Mouse (Mus musculus): ENCODE results near the gene Msrb3. TPM values are rescaled to one million over a fixed set of nuclear protein-coding genes. Genes with fewer than 3 reads are reported as not detected.
A peak's percentile ranks its signal among the peaks of the same experiment; 100 is the strongest.

Gene Msrb3
- polyA plus RNA-seq, 2 experiments, result 13.9 to 28.8 TPM

- H3K27ac ChIP-seq (replicated peaks; ENCODE audit: low read depth, low read length), result no peak overlapping the region
- no peaks in the 10 kb centered on the region; the same call in 1 of the 2 replicates for H3K9me3 ChIP-seq (ENCODE audit: control insufficient read depth, low read length)
- H3K4me2 ChIP-seq (replicated peaks; ENCODE audit: low read depth, low read length, severe bottlenecking), result no peak overlapping the region
- peaks cover 4% of the 10 kb centered on the region; the same call in 1 of the 2 replicates for H3K36me3 ChIP-seq (ENCODE audit: control insufficient read depth, insufficient read depth, low read length)
- H3K4me3 ChIP-seq (replicated peaks; ENCODE audit: low read length), result no peak overlapping the region
- H3K27me3 ChIP-seq (ENCODE audit: control insufficient read depth, insufficient read depth, low read length), result no peaks in the 10 kb centered on the region
- peaks cover 7% of the 10 kb centered on the region; the same call in 1 of the 2 replicates for H3K4me1 ChIP-seq (ENCODE audit: control insufficient read depth, insufficient read depth, low read length)
- 86% methylated on average over 1 of the region's 1 CpGs for WGBS
- no peak for DNase-seq (ENCODE audit: low spot score)
- ATAC-seq (ENCODE audit: low FRiP score, low read depth), result no peak
- H3K9ac ChIP-seq (ENCODE audit: low read depth, low read length, severe bottlenecking), result no peak overlapping the region
- TF ChIP-seq POLR2A (IDR thresholded peaks at IDR 0.05; ENCODE audit: borderline replicate concordance, extremely low read depth, insufficient read depth, insufficient read length), result no peak
These were observed 64.4 kb downstream of the Msrb3 start for GRCm38 (mm10) chr10:120834531-120834930.

GRCm38 (mm10) chr10:120833836-120834235 lies 65.1 kb downstream of the Msrb3 start:
- Histone ChIP-seq H3K4me3 (replicated peaks; ENCODE audit: low read length) (no peak overlapping the region), H3K4me2 (replicated peaks; ENCODE audit: low read depth, low read length, severe bottlenecking) (no peak overlapping the region), H3K36me3 (ENCODE audit: control insufficient read depth, insufficient read depth, low read length) (peaks cover 4% of the 10 kb centered on the region; the same call in 1 of the 2 replicates), H3K9me3 (ENCODE audit: control insufficient read depth, low read length) (no peaks in the 10 kb centered on the region; the same call in 1 of the 2 replicates), H3K27ac (replicated peaks; ENCODE audit: low read depth, low read length) (no peak overlapping the region), H3K27me3 (ENCODE audit: control insufficient read depth, insufficient read depth, low read length) (no peaks in the 10 kb centered on the region), H3K9ac (ENCODE audit: low read depth, low read length, severe bottlenecking) (no peak overlapping the region), H3K4me1 (ENCODE audit: control insufficient read depth, insufficient read depth, low read length) (peaks cover 7% of the 10 kb centered on the region; the same call in 1 of the 2 replicates)
- ATAC-seq (ENCODE audit: low FRiP score, low read depth) (no peak), DNase-seq (ENCODE audit: low spot score) (no peak)
- no peak for TF ChIP-seq POLR2A (IDR thresholded peaks at IDR 0.05; ENCODE audit: borderline replicate concordance, extremely low read depth, insufficient read depth, insufficient read length)

DNA sequence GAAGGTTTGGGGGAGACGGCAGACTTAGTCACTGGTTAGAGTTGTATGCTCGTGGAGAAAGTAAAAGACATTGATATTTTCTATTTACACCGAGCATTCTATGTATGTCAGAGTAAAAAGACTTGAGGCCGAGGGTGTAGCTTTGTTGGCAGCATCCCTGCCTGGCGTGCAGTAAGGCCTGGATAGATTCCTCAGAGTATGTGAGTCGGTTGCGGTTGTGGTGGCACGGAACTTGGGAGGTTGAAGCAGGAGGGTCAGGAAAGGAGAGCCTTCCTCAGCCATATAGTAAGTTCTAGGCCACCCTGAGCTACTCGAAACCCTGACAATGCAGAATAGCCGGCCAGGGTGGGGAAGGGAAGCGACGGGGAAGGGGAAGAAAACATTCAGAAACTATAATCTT lies 71.1 kb downstream of the Msrb3 start:
- Histone ChIP-seq H3K36me3 (ENCODE audit: control insufficient read depth, insufficient read depth, low read length) (no peaks in the 10 kb centered on the region), H3K27ac (replicated peaks; ENCODE audit: low read depth, low read length) (no peak overlapping the region), H3K4me3 (replicated peaks; ENCODE audit: low read length) (no peak overlapping the region), H3K9me3 (ENCODE audit: control insufficient read depth, low read length) (no peaks in the 10 kb centered on the region), H3K9ac (ENCODE audit: low read depth, low read length, severe bottlenecking) (no peak overlapping the region), H3K27me3 (ENCODE audit: control insufficient read depth, insufficient read depth, low read length) (no peaks in the 10 kb centered on the region), H3K4me2 (replicated peaks; ENCODE audit: low read depth, low read length, severe bottlenecking) (no peak overlapping the region), H3K4me1 (ENCODE audit: control insufficient read depth, insufficient read depth, low read length) (peaks cover 19% of the 10 kb centered on the region; the same call in 1 of the 2 replicates)
- 89% methylated on average over 12 of the region's 12 CpGs for WGBS
- ATAC-seq (ENCODE audit: low FRiP score, low read depth) (no peak), DNase-seq (ENCODE audit: low spot score) (no peak)
- TF ChIP-seq POLR2A (IDR thresholded peaks at IDR 0.05; ENCODE audit: borderline replicate concordance, extremely low read depth, insufficient read depth, insufficient read length), result no peak

DNA sequence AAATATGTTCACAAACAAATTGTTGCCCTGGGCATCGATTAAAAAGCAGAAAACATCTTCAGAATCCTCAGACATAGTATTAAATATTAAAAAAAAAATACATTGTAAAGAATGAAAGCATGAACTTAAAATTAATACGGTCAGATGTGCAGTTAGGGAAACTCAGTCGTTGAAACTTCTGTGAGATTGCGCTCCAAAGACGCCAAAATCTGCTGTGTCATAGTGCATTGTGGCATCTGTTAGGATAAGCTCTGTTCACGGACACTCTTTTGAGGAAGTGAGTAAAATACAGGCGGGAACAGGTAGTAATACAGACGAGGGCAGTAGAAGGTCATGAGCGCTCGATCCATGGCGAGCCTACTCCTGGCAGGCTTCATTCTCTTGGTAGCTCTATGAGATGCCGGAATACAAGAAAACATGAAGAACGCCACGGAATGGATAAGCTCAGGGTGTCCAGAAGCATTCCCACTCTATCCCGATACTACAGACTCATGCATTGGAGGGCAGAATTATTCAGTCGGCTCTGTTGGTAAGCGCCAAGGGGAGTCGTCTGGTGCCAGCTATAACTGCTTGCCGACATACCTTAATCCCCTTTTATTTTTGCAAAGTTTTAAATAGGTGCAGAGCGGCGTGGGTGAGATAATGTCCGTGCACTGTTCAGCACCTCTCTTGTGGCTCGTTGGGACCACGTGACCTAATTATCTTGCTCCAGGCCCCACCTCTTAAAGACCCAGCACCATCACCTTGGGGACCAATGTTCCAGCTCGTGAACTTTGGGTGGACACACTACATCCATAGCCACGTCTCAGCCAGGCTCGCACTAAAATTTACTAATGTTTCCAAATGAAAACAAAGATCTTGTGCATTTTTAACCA lies 71.9 kb downstream of the Msrb3 start:
- H3K4me1 ChIP-seq (ENCODE audit: control insufficient read depth, insufficient read depth, low read length), result peaks cover 22% of the 10 kb centered on the region
- H3K27ac ChIP-seq (replicated peaks; ENCODE audit: low read depth, low read length), result no peak overlapping the region
- no peak overlapping the region for H3K9ac ChIP-seq (ENCODE audit: low read depth, low read length, severe bottlenecking)
- DNase-seq (ENCODE audit: low spot score) (no peak), ATAC-seq (ENCODE audit: low FRiP score, low read depth) (no peak)
- no peak for TF ChIP-seq POLR2A (IDR thresholded peaks at IDR 0.05; ENCODE audit: borderline replicate concordance, extremely low read depth, insufficient read depth, insufficient read length)
- no peaks in the 10 kb centered on the region for H3K36me3 ChIP-seq (ENCODE audit: control insufficient read depth, insufficient read depth, low read length)
- H3K4me3 ChIP-seq (replicated peaks; ENCODE audit: low read length), result no peak overlapping the region; the same call in 1 of the 2 replicates
- H3K9me3 ChIP-seq (ENCODE audit: control insufficient read depth, low read length), result no peaks in the 10 kb centered on the region
- peak overlapping the region; percentile 15; the same call in 1 of the 2 replicates for H3K4me2 ChIP-seq (replicated peaks; ENCODE audit: low read depth, low read length, severe bottlenecking)
- 62% methylated on average over 27 of the region's 27 CpGs for whole genome bisulfite sequencing
- no peaks in the 10 kb centered on the region for H3K27me3 ChIP-seq (ENCODE audit: control insufficient read depth, insufficient read depth, low read length)

DNA sequence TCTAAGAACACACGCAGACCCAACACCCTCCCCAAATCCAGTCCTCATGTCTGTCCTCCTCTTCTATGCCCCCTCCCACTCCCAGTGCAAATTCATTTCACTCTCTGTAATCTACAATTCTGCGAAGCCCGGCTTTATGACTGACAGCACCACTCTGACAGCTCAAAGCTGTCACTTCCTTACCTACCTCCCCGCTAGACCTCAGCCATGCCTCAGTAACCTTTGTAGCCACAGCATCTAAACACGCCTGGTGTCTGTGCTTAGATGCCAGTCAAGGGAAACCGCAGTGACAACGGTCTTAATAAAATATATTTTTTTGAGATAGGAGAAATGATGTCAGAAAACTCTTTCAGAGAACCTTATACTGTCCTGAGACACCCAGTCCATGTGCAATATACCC lies 72.5 kb downstream of the Msrb3 start:
- no peak overlapping the region for H3K4me2 ChIP-seq (replicated peaks; ENCODE audit: low read depth, low read length, severe bottlenecking)
- peaks cover 24% of the 10 kb centered on the region for H3K4me1 ChIP-seq (ENCODE audit: control insufficient read depth, insufficient read depth, low read length)
- no peaks in the 10 kb centered on the region for H3K9me3 ChIP-seq (ENCODE audit: control insufficient read depth, low read length)
- no peak overlapping the region for H3K27ac ChIP-seq (replicated peaks; ENCODE audit: low read depth, low read length)
- no peak overlapping the region for H3K4me3 ChIP-seq (replicated peaks; ENCODE audit: low read length)
- DNase-seq (ENCODE audit: low spot score), result no peak
- H3K36me3 ChIP-seq (ENCODE audit: control insufficient read depth, insufficient read depth, low read length), result no peaks in the 10 kb centered on the region
- H3K27me3 ChIP-seq (ENCODE audit: control insufficient read depth, insufficient read depth, low read length), result no peaks in the 10 kb centered on the region
- no peak for ATAC-seq (ENCODE audit: low FRiP score, low read depth)
- no peak overlapping the region for H3K9ac ChIP-seq (ENCODE audit: low read depth, low read length, severe bottlenecking)
- no peak for TF ChIP-seq POLR2A (IDR thresholded peaks at IDR 0.05; ENCODE audit: borderline replicate concordance, extremely low read depth, insufficient read depth, insufficient read length)
- WGBS, result 77% methylated on average over 7 of the region's 7 CpGs
